Mouse (Mus musculus): ENCODE measurements around the gene Xrn1. TPM values are rescaled to one million over a fixed set of nuclear protein-coding genes. Genes with fewer than 3 reads are reported as not detected.

The Xrn1 gene
- polyA plus RNA-seq, 1 experiment from 2014 or later = 17.1 TPM

DNA sequence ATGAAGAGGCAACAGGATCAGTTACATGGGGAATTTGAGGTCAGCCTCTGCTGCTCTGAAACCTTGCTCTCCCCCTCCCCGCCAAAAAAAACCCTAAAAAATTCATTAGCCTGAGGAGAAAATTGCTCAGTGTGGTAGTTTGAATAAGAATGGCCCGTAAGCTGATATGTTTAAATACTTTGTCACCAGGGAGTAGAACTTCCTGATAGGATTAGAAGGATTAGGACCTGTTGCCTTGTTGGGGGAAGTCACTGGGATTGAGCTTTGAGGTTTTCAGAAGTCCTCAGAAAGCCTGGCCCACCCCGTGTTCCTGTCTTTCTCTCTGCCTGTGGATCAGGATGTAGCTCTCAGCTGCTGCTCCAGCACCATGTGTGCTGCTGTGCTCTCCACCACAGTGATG is 73.4 kb downstream of the Xrn1 start:
- peaks cover 6% of the 10 kb centered on the region; the same call in 1 of the 2 replicates for H3K36me3 ChIP-seq (ENCODE audit: control insufficient read depth, insufficient read depth, low read length)
- H3K9me3 ChIP-seq (ENCODE audit: control insufficient read depth, low read length) = no peaks in the 10 kb centered on the region
- H3K4me2 ChIP-seq (ENCODE audit: low read depth, severe bottlenecking) = no peak overlapping the region
- no peak overlapping the region for H3K9ac ChIP-seq (ENCODE audit: low read length)
- DNase-seq (ENCODE audit: low spot score) = no peak
- no peak for ATAC-seq (ENCODE audit: insufficient number of reproducible peaks, low FRiP score, low TSS enrichment, low read depth)
- H3K27me3 ChIP-seq (ENCODE audit: control insufficient read depth, insufficient read depth, low read length) = no peaks in the 10 kb centered on the region
- no peaks in the 10 kb centered on the region for H3K4me1 ChIP-seq (ENCODE audit: control insufficient read depth, insufficient read depth, low read length)
- no peak overlapping the region for H3K4me3 ChIP-seq (ENCODE audit: low read depth, low read length)
- WGBS = 69% methylated on average over 3 of the region's 3 CpGs
- H3K27ac ChIP-seq (replicated peaks; ENCODE audit: low read depth, low read length) = no peak overlapping the region

DNA sequence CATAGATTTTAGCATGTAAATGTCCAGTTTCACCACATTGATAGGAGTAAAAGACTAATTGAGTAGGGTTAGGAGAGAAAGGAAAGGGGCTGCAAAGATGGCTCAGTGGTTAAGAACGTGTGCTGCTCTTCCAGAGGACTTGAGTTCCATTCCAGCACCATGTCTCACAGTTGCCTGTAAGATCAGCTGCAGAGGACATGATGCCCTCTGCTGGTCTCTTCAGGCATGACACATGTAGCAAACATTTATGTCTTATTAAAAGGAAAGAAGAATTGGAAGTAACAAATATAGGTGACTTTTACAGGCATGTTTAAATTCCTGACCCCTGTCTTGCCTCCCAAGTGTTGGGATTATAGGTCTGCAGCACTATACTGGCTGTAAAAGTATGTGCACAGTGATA is 74.3 kb downstream of the Xrn1 start:
- no peaks in the 10 kb centered on the region for H3K27me3 ChIP-seq (ENCODE audit: control insufficient read depth, insufficient read depth, low read length)
- H3K4me2 ChIP-seq (ENCODE audit: low read depth, severe bottlenecking) = no peak overlapping the region
- H3K27ac ChIP-seq (replicated peaks; ENCODE audit: low read depth, low read length) = no peak overlapping the region
- no peak for ATAC-seq (ENCODE audit: insufficient number of reproducible peaks, low FRiP score, low TSS enrichment, low read depth)
- H3K36me3 ChIP-seq (ENCODE audit: control insufficient read depth, insufficient read depth, low read length) = peaks cover 6% of the 10 kb centered on the region; the same call in 1 of the 2 replicates
- H3K9ac ChIP-seq (ENCODE audit: low read length) = no peak overlapping the region
- H3K4me3 ChIP-seq (ENCODE audit: low read depth, low read length) = no peak overlapping the region
- peak; percentile 57 for DNase-seq (ENCODE audit: low spot score)
- no peaks in the 10 kb centered on the region for H3K9me3 ChIP-seq (ENCODE audit: control insufficient read depth, low read length)
- no peaks in the 10 kb centered on the region for H3K4me1 ChIP-seq (ENCODE audit: control insufficient read depth, insufficient read depth, low read length)
- WGBS = 68% methylated on average over 1 of the region's 1 CpGs

DNA sequence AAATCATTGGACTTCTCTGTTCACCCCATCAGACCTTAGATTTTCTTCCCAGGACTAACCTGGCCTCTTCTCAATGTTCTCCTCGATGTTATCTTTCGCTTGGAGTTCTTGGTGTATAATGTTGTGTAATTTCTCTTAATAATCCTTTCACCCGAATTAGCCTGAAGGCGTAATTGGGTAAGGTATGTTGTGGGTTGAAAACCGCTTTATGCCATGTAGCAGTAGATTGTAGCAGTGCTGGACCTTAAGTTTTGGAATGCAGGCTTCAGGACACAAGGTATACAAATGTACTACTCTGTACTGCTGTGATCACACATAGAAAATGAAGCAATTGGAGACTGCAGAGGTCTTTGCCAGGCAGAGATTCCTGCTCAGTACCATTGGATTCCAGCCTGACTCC is 75.3 kb downstream of the Xrn1 start:
- Histone ChIP-seq H3K27ac (replicated peaks; ENCODE audit: low read depth, low read length) (no peak overlapping the region), H3K36me3 (ENCODE audit: control insufficient read depth, insufficient read depth, low read length) (peaks cover 4% of the 10 kb centered on the region; the same call in 1 of the 2 replicates)

GRCm38 (mm10) chr9:96035371-96036086 is 81.0 kb downstream of the Xrn1 start:
- no peak overlapping the region for H3K27ac ChIP-seq (replicated peaks; ENCODE audit: low read depth, low read length)
- H3K27me3 ChIP-seq (ENCODE audit: control insufficient read depth, insufficient read depth, low read length) = no peaks in the 10 kb centered on the region
- no peak overlapping the region for H3K4me3 ChIP-seq (ENCODE audit: low read depth, low read length)
- ATAC-seq (ENCODE audit: insufficient number of reproducible peaks, low FRiP score, low TSS enrichment, low read depth) (no peak), DNase-seq (ENCODE audit: low spot score) (no peak)
- no peaks in the 10 kb centered on the region for H3K4me1 ChIP-seq (ENCODE audit: control insufficient read depth, insufficient read depth, low read length)
- 87% methylated on average over 3 of the region's 3 CpGs for WGBS
- peaks cover 4% of the 10 kb centered on the region; the same call in 1 of the 2 replicates for H3K36me3 ChIP-seq (ENCODE audit: control insufficient read depth, insufficient read depth, low read length)
- H3K9me3 ChIP-seq (ENCODE audit: control insufficient read depth, low read length) = no peaks in the 10 kb centered on the region
- H3K4me2 ChIP-seq (ENCODE audit: low read depth, severe bottlenecking) = no peak overlapping the region
- H3K9ac ChIP-seq (ENCODE audit: low read length) = no peak overlapping the region

More for the DNA sequence above, 75.3 kb downstream of the Xrn1 start:
- no peak overlapping the region for H3K9ac ChIP-seq (ENCODE audit: low read length)
- H3K4me2 ChIP-seq (ENCODE audit: low read depth, severe bottlenecking) = no peak overlapping the region
- H3K9me3 ChIP-seq (ENCODE audit: control insufficient read depth, low read length) = no peaks in the 10 kb centered on the region
- H3K4me3 ChIP-seq (ENCODE audit: low read depth, low read length) = no peak overlapping the region
- 94% methylated on average over 5 of the region's 5 CpGs for WGBS
- no peak for DNase-seq (ENCODE audit: low spot score)
- H3K27me3 ChIP-seq (ENCODE audit: control insufficient read depth, insufficient read depth, low read length) = no peaks in the 10 kb centered on the region
- no peak for ATAC-seq (ENCODE audit: insufficient number of reproducible peaks, low FRiP score, low TSS enrichment, low read depth)
- H3K4me1 ChIP-seq (ENCODE audit: control insufficient read depth, insufficient read depth, low read length) = no peaks in the 10 kb centered on the region

GRCm38 (mm10) chr9:96044214-96044613 is 89.7 kb downstream of the Xrn1 start:
- 92% methylated on average over 3 of the region's 3 CpGs for WGBS
- H3K9me3 ChIP-seq (ENCODE audit: control insufficient read depth, low read length) = no peaks in the 10 kb centered on the region
- no peak overlapping the region for H3K4me3 ChIP-seq (ENCODE audit: low read depth, low read length)
- peaks cover 11% of the 10 kb centered on the region; the same call in 1 of the 2 replicates for H3K36me3 ChIP-seq (ENCODE audit: control insufficient read depth, insufficient read depth, low read length)
- H3K4me2 ChIP-seq (ENCODE audit: low read depth, severe bottlenecking) = no peak overlapping the region
- no peak overlapping the region for H3K27ac ChIP-seq (replicated peaks; ENCODE audit: low read depth, low read length)
- H3K4me1 ChIP-seq (ENCODE audit: control insufficient read depth, insufficient read depth, low read length) = no peaks in the 10 kb centered on the region
- DNase-seq (ENCODE audit: low spot score) = no peak
- no peak for ATAC-seq (ENCODE audit: insufficient number of reproducible peaks, low FRiP score, low TSS enrichment, low read depth)
- no peak overlapping the region for H3K9ac ChIP-seq (ENCODE audit: low read length)
- H3K27me3 ChIP-seq (ENCODE audit: control insufficient read depth, insufficient read depth, low read length) = no peaks in the 10 kb centered on the region

DNA sequence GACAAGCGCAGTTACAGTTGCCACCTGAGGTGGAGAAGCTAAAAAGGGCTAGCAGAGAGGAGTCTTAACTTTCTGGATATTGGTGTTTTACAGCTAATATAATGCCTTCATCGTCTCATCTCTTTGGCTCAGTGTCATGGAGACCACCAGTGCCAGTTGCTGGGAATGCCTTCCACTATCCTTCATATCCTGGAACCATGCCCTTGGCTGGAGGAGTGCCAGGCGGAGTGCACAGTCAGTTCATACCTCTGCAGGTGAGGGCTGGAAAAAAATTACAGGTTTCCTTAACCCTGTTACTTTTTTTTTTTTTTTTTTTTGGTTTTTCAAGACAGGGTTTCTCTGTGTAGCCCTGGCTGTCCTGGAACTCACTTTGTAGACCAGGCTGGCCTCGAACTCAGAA is 96.9 kb downstream of the Xrn1 start:
- H3K9me3 ChIP-seq (ENCODE audit: control insufficient read depth, low read length) = no peaks in the 10 kb centered on the region
- H3K27me3 ChIP-seq (ENCODE audit: control insufficient read depth, insufficient read depth, low read length) = no peaks in the 10 kb centered on the region
- H3K4me3 ChIP-seq (ENCODE audit: low read depth, low read length) = no peak overlapping the region
- ATAC-seq (ENCODE audit: insufficient number of reproducible peaks, low FRiP score, low TSS enrichment, low read depth) (no peak), DNase-seq (ENCODE audit: low spot score) (no peak)
- no peaks in the 10 kb centered on the region for H3K4me1 ChIP-seq (ENCODE audit: control insufficient read depth, insufficient read depth, low read length)
- 91% methylated on average over 3 of the region's 4 CpGs for WGBS
- no peak overlapping the region for H3K4me2 ChIP-seq (ENCODE audit: low read depth, severe bottlenecking)
- H3K9ac ChIP-seq (ENCODE audit: low read length) = no peak overlapping the region
- no peak overlapping the region for H3K27ac ChIP-seq (replicated peaks; ENCODE audit: low read depth, low read length)
- H3K36me3 ChIP-seq (ENCODE audit: control insufficient read depth, insufficient read depth, low read length) = peaks cover 19% of the 10 kb centered on the region

GRCm38 (mm10) chr9:96054878-96055277 is 100.3 kb downstream of the Xrn1 start:
- no peak overlapping the region for H3K4me2 ChIP-seq (ENCODE audit: low read depth, severe bottlenecking)

GRCm38 (mm10) chr9:96056417-96057223 is 102.1 kb downstream of the Xrn1 start:
- Histone ChIP-seq H3K4me2 (ENCODE audit: low read depth, severe bottlenecking) (no peak overlapping the region), H3K9ac (ENCODE audit: low read length) (no peak overlapping the region), H3K27ac (replicated peaks; ENCODE audit: low read depth, low read length) (no peak overlapping the region), H3K4me1 (ENCODE audit: control insufficient read depth, insufficient read depth, low read length) (no peaks in the 10 kb centered on the region), H3K36me3 (ENCODE audit: control insufficient read depth, insufficient read depth, low read length) (peaks cover 18% of the 10 kb centered on the region), H3K9me3 (ENCODE audit: control insufficient read depth, low read length) (no peaks in the 10 kb centered on the region), H3K4me3 (ENCODE audit: low read depth, low read length) (no peak overlapping the region), H3K27me3 (ENCODE audit: control insufficient read depth, insufficient read depth, low read length) (no peaks in the 10 kb centered on the region)
- 87% methylated on average over 6 of the region's 6 CpGs for WGBS
- no peak for ATAC-seq (ENCODE audit: insufficient number of reproducible peaks, low FRiP score, low TSS enrichment, low read depth)
- DNase-seq (ENCODE audit: low spot score) = no peak

More at GRCm38 (mm10) chr9:96054878-96055277, 100.3 kb downstream of the Xrn1 start:
- peaks cover 22% of the 10 kb centered on the region for H3K36me3 ChIP-seq (ENCODE audit: control insufficient read depth, insufficient read depth, low read length)
- no peak overlapping the region for H3K9ac ChIP-seq (ENCODE audit: low read length)
- no peak overlapping the region for H3K27ac ChIP-seq (replicated peaks; ENCODE audit: low read depth, low read length)
- H3K4me3 ChIP-seq (ENCODE audit: low read depth, low read length) = no peak overlapping the region
- ATAC-seq (ENCODE audit: insufficient number of reproducible peaks, low FRiP score, low TSS enrichment, low read depth) (no peak), DNase-seq (ENCODE audit: low spot score) (no peak)
- H3K27me3 ChIP-seq (ENCODE audit: control insufficient read depth, insufficient read depth, low read length) = no peaks in the 10 kb centered on the region
- no peaks in the 10 kb centered on the region for H3K4me1 ChIP-seq (ENCODE audit: control insufficient read depth, insufficient read depth, low read length)
- no peaks in the 10 kb centered on the region for H3K9me3 ChIP-seq (ENCODE audit: control insufficient read depth, low read length)
- WGBS = 96% methylated on average over 5 of the region's 5 CpGs

All from limb, embryonic 11.5 days (tissue).